Mouse (Mus musculus): ENCODE measurements around the gene Polr2a.

GRCm38 (mm10) chr11:69795168-69795982 lies 36.9 kb upstream of the Polr2a start, which contains the start of gene Chrnb1:
- peak; percentile 17 for TF ChIP-seq CTCF (IDR thresholded peaks at IDR 0.05; ENCODE audit: low read depth)
- no peak for TF ChIP-seq EP300 (IDR thresholded peaks at IDR 0.05; ENCODE audit: low read depth)

Measured in liver, postnatal 0 days (tissue).